Mouse (Mus musculus): ENCODE measurements around the gene Phf21a. TPM values are rescaled to one million over a fixed set of nuclear protein-coding genes. Genes with fewer than 3 reads are reported as not detected.

Phf21a gene
- polyA plus RNA-seq, 1 experiment from 2014 or later: 35.4 TPM

- peak; percentile 96 for DNase-seq
Measured at GRCm38 (mm10) chr2:92058469-92058868, 34.4 kb upstream of the Phf21a start.

GRCm38 (mm10) chr2:92058936-92059335 is 34.0 kb upstream of the Phf21a start:
- no peaks in the 10 kb centered on the region for H3K9me3 ChIP-seq (ENCODE audit: control insufficient read depth, low read length)
- ATAC-seq (ENCODE audit: low FRiP score, low TSS enrichment) (no peak), DNase-seq (peak; percentile 61)
- H3K27ac ChIP-seq (replicated peaks; ENCODE audit: low read depth, low read length): peak overlapping the region; percentile 88; the same call in 1 of the 2 replicates
- peaks cover 27% of the 10 kb centered on the region for H3K27me3 ChIP-seq (ENCODE audit: control insufficient read depth, insufficient read depth, low read length)
- H3K36me3 ChIP-seq (ENCODE audit: control insufficient read depth, insufficient read depth, low read length): no peaks in the 10 kb centered on the region
- H3K4me3 ChIP-seq (replicated peaks; ENCODE audit: low read depth, low read length): peak overlapping the region; percentile 66
- WGBS: 2% methylated on average over 11 of the region's 11 CpGs
- H3K9ac ChIP-seq (replicated peaks; ENCODE audit: low read length): peak overlapping the region; percentile 80
- peak overlapping the region; percentile 87 for H3K4me2 ChIP-seq (ENCODE audit: low read length)
- peaks cover 14% of the 10 kb centered on the region for H3K4me1 ChIP-seq (ENCODE audit: control insufficient read depth, insufficient read depth, low read length)

More at GRCm38 (mm10) chr2:92058469-92058868, 34.4 kb upstream of the Phf21a start:
- no peaks in the 10 kb centered on the region for H3K9me3 ChIP-seq (ENCODE audit: control insufficient read depth, low read length)
- no peaks in the 10 kb centered on the region for H3K36me3 ChIP-seq (ENCODE audit: control insufficient read depth, insufficient read depth, low read length)
- under 1% methylated on average over 29 of the region's 29 CpGs for WGBS
- peaks cover 30% of the 10 kb centered on the region for H3K27me3 ChIP-seq (ENCODE audit: control insufficient read depth, insufficient read depth, low read length)
- H3K4me3 ChIP-seq (replicated peaks; ENCODE audit: low read depth, low read length): peak overlapping the region; percentile 66
- 0 out of 2 replicates have a peak overlapping the region, but pooled peaks have one; percentile 88 for H3K27ac ChIP-seq (replicated peaks; ENCODE audit: low read depth, low read length)
- peak; percentile 70 for ATAC-seq (ENCODE audit: low FRiP score, low TSS enrichment)
- H3K9ac ChIP-seq (replicated peaks; ENCODE audit: low read length): peak overlapping the region; percentile 80
- peak overlapping the region; percentile 87 for H3K4me2 ChIP-seq (ENCODE audit: low read length)
- H3K4me1 ChIP-seq (ENCODE audit: control insufficient read depth, insufficient read depth, low read length): peaks cover 14% of the 10 kb centered on the region

- H3K27me3 ChIP-seq (ENCODE audit: control insufficient read depth, insufficient read depth, low read length): peaks cover 19% of the 10 kb centered on the region
- H3K9me3 ChIP-seq (ENCODE audit: control insufficient read depth, low read length): no peaks in the 10 kb centered on the region
- peak overlapping the region; percentile 88 for H3K27ac ChIP-seq (replicated peaks; ENCODE audit: low read depth, low read length)
- peaks cover 14% of the 10 kb centered on the region for H3K4me1 ChIP-seq (ENCODE audit: control insufficient read depth, insufficient read depth, low read length)
- ATAC-seq (ENCODE audit: low FRiP score, low TSS enrichment) (peak; percentile 85), DNase-seq (peak; percentile 87)
- H3K9ac ChIP-seq (replicated peaks; ENCODE audit: low read length): peak overlapping the region; percentile 80
- no peaks in the 10 kb centered on the region for H3K36me3 ChIP-seq (ENCODE audit: control insufficient read depth, insufficient read depth, low read length)
- under 1% methylated on average over 61 of the region's 63 CpGs for WGBS
- peak overlapping the region; percentile 66 for H3K4me3 ChIP-seq (replicated peaks; ENCODE audit: low read depth, low read length)
- peak overlapping the region; percentile 87 for H3K4me2 ChIP-seq (ENCODE audit: low read length)
Measured at GRCm38 (mm10) chr2:92059481-92060220, 33.3 kb upstream of the Phf21a start.

- 14% methylated on average over 6 of the region's 6 CpGs for WGBS
- H3K9ac ChIP-seq (replicated peaks; ENCODE audit: low read length): peak overlapping the region; percentile 80
- peak overlapping the region; percentile 88 for H3K27ac ChIP-seq (replicated peaks; ENCODE audit: low read depth, low read length)
- no peaks in the 10 kb centered on the region for H3K36me3 ChIP-seq (ENCODE audit: control insufficient read depth, insufficient read depth, low read length)
- H3K4me2 ChIP-seq (ENCODE audit: low read length): peak overlapping the region; percentile 87
- peaks cover 11% of the 10 kb centered on the region for H3K4me1 ChIP-seq (ENCODE audit: control insufficient read depth, insufficient read depth, low read length)
- ATAC-seq (ENCODE audit: low FRiP score, low TSS enrichment) (no peak), DNase-seq (no peak)
- H3K4me3 ChIP-seq (replicated peaks; ENCODE audit: low read depth, low read length): peak overlapping the region; percentile 66
- peaks cover 15% of the 10 kb centered on the region for H3K27me3 ChIP-seq (ENCODE audit: control insufficient read depth, insufficient read depth, low read length)
- no peaks in the 10 kb centered on the region for H3K9me3 ChIP-seq (ENCODE audit: control insufficient read depth, low read length)
Measured at GRCm38 (mm10) chr2:92060291-92060690, 32.6 kb upstream of the Phf21a start.

- no peak overlapping the region for H3K4me2 ChIP-seq (ENCODE audit: low read length)
- DNase-seq (no peak), ATAC-seq (ENCODE audit: low FRiP score, low TSS enrichment) (no peak)
- no peaks in the 10 kb centered on the region for H3K36me3 ChIP-seq (ENCODE audit: control insufficient read depth, insufficient read depth, low read length)
- H3K9me3 ChIP-seq (ENCODE audit: control insufficient read depth, low read length): no peaks in the 10 kb centered on the region
- no peak overlapping the region for H3K27ac ChIP-seq (replicated peaks; ENCODE audit: low read depth, low read length)
- no peak overlapping the region for H3K4me3 ChIP-seq (replicated peaks; ENCODE audit: low read depth, low read length)
- WGBS: 72% methylated on average over 5 of the region's 5 CpGs
- H3K27me3 ChIP-seq (ENCODE audit: control insufficient read depth, insufficient read depth, low read length): peaks cover 15% of the 10 kb centered on the region
- 0 out of 2 replicates have a peak, but pooled peaks cover 5% of the 10 kb centered on the region for H3K4me1 ChIP-seq (ENCODE audit: control insufficient read depth, insufficient read depth, low read length)
- no peak overlapping the region for H3K9ac ChIP-seq (replicated peaks; ENCODE audit: low read length)
Measured at GRCm38 (mm10) chr2:92061337-92061736, 31.6 kb upstream of the Phf21a start.

- H3K27me3 ChIP-seq (ENCODE audit: control insufficient read depth, insufficient read depth, low read length): peaks cover 11% of the 10 kb centered on the region
- no peak overlapping the region for H3K4me3 ChIP-seq (replicated peaks; ENCODE audit: low read depth, low read length)
- no peak overlapping the region for H3K9ac ChIP-seq (replicated peaks; ENCODE audit: low read length)
- DNase-seq: no peak
- 66% methylated on average over 5 of the region's 5 CpGs for WGBS
- no peaks in the 10 kb centered on the region for H3K36me3 ChIP-seq (ENCODE audit: control insufficient read depth, insufficient read depth, low read length)
- H3K4me2 ChIP-seq (ENCODE audit: low read length): no peak overlapping the region
- 0 out of 2 replicates have a peak, but pooled peaks cover 5% of the 10 kb centered on the region for H3K4me1 ChIP-seq (ENCODE audit: control insufficient read depth, insufficient read depth, low read length)
- no peak for ATAC-seq (ENCODE audit: low FRiP score, low TSS enrichment)
- H3K9me3 ChIP-seq (ENCODE audit: control insufficient read depth, low read length): no peaks in the 10 kb centered on the region
- no peak overlapping the region for H3K27ac ChIP-seq (replicated peaks; ENCODE audit: low read depth, low read length)
Measured at GRCm38 (mm10) chr2:92063106-92063505, 29.8 kb upstream of the Phf21a start.

- Histone ChIP-seq H3K9me3 (ENCODE audit: control insufficient read depth, low read length) (no peaks in the 10 kb centered on the region), H3K4me3 (replicated peaks; ENCODE audit: low read depth, low read length) (no peak overlapping the region), H3K4me2 (ENCODE audit: low read length) (no peak overlapping the region), H3K4me1 (ENCODE audit: control insufficient read depth, insufficient read depth, low read length) (no peaks in the 10 kb centered on the region), H3K27ac (replicated peaks; ENCODE audit: low read depth, low read length) (no peak overlapping the region), H3K9ac (replicated peaks; ENCODE audit: low read length) (no peak overlapping the region), H3K36me3 (ENCODE audit: control insufficient read depth, insufficient read depth, low read length) (no peaks in the 10 kb centered on the region), H3K27me3 (ENCODE audit: control insufficient read depth, insufficient read depth, low read length) (peaks cover 7% of the 10 kb centered on the region)
- 90% methylated on average over 8 of the region's 8 CpGs for WGBS
- DNase-seq (no peak), ATAC-seq (ENCODE audit: low FRiP score, low TSS enrichment) (no peak)
Measured at GRCm38 (mm10) chr2:92065269-92065888, 27.5 kb upstream of the Phf21a start.

- Histone ChIP-seq H3K9ac (replicated peaks; ENCODE audit: low read length) (no peak overlapping the region), H3K4me1 (ENCODE audit: control insufficient read depth, insufficient read depth, low read length) (no peaks in the 10 kb centered on the region), H3K4me3 (replicated peaks; ENCODE audit: low read depth, low read length) (no peak overlapping the region), H3K27me3 (ENCODE audit: control insufficient read depth, insufficient read depth, low read length) (0 out of 2 replicates have a peak, but pooled peaks cover 5% of the 10 kb centered on the region), H3K4me2 (ENCODE audit: low read length) (no peak overlapping the region), H3K27ac (replicated peaks; ENCODE audit: low read depth, low read length) (no peak overlapping the region), H3K36me3 (ENCODE audit: control insufficient read depth, insufficient read depth, low read length) (no peaks in the 10 kb centered on the region), H3K9me3 (ENCODE audit: control insufficient read depth, low read length) (no peaks in the 10 kb centered on the region)
- no peak for DNase-seq
- no peak for ATAC-seq (ENCODE audit: low FRiP score, low TSS enrichment)
- 70% methylated on average over 6 of the region's 6 CpGs for WGBS
Measured at GRCm38 (mm10) chr2:92065938-92066337, 27.0 kb upstream of the Phf21a start.
